ENCODE assay signal across 7 mouse cellular contexts in the genomic region with DNA sequence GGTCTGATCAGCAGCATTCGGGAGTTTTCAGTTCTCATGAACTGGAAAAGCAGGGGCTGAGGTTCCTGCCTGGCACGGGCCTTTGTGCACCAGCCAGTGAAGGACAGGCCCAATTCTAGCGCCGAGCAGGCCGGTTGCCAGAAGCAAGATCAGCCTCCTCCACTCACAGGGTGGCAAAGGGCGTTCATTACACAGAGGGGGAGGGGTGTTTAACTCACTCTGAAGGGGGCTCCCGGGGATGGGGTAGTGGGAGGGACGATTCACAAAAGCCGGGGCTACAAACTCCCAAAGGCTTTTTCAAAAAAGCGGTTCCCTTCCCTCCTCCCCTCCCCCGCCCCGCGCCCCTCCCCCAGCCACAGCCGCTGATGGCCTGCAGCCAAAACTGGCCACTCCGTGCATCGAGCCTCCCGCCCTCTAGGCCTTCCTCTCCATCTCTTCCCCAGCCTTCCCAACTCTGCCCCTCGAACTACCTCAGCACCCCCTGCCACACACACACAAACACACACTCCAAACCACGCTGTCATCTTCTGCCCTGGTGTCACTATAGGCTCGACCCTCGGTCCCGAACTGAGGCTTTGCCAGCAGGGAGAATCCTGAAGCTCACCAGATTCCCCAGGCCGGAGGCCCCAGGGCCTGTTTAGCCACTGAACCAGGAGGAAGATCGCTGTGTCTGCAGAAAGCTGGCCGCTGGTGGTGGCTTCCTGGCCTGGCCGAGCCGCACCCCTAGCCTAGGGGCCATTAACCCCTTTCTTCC. TPM values are rescaled to one million over a fixed set of nuclear protein-coding genes. Genes with fewer than 3 reads are reported as not detected.
DNase-seq lines count a peak whose midpoint lies in the region; ATAC-seq lines count a peak whose summit lies in the region.

No protein-coding gene starts in this region.

- H3K27ac ChIP-seq in heart, embryonic 12.5 days (ENCODE audit: poor library complexity, severe bottlenecking) = peak overlapping the region; percentile 68
- peak overlapping the region; percentile 18; the same call in 1 of the 2 replicates for H3K27ac ChIP-seq in kidney, embryonic 14.5 days (ENCODE audit: low read depth, low read length)
- H3K27ac ChIP-seq in liver, embryonic 16.5 days (ENCODE audit: low read length) = no peak overlapping the region
- H3K27ac ChIP-seq in neural tube, embryonic 15.5 days (replicated peaks) = peak overlapping the region; percentile 63

- H3K36me3 ChIP-seq in heart, embryonic 12.5 days = peaks cover 27% of the 10 kb centered on the region
- H3K36me3 ChIP-seq in kidney, embryonic 14.5 days (ENCODE audit: control insufficient read depth, insufficient read depth, low read length) = peaks cover 28% of the 10 kb centered on the region
- H3K36me3 ChIP-seq in liver, embryonic 16.5 days (ENCODE audit: control insufficient read depth, insufficient read depth) = peaks cover 13% of the 10 kb centered on the region
- peaks cover 22% of the 10 kb centered on the region for H3K36me3 ChIP-seq in neural tube, embryonic 15.5 days

- H3K4me3 ChIP-seq in heart, embryonic 12.5 days = peak overlapping the region; percentile 17
- H3K4me3 ChIP-seq in kidney, embryonic 14.5 days (ENCODE audit: low read length) = no peak overlapping the region
- no peak overlapping the region for H3K4me3 ChIP-seq in liver, embryonic 16.5 days (ENCODE audit: low read depth, low read length)
- H3K4me3 ChIP-seq in neural tube, embryonic 15.5 days (replicated peaks) = peak overlapping the region; percentile 8

- peak; percentile 87 for DNase-seq in adrenal gland, postnatal 10 days
- DNase-seq in cerebellum, adult 9-11 months = peak; percentile 57
- DNase-seq in spleen, postnatal 4 days (ENCODE audit: low spot score in 2 of 2) = no peak

- peak; percentile 33; the same call in 1 of the 2 replicates for ATAC-seq in heart, embryonic 12.5 days (ENCODE audit: insufficient number of reproducible peaks, low FRiP score)
- ATAC-seq in kidney, embryonic 14.5 days (ENCODE audit: low FRiP score, low TSS enrichment) = no peak
- ATAC-seq in liver, embryonic 16.5 days (ENCODE audit: low read depth) = peak; percentile 43
- ATAC-seq in neural tube, embryonic 15.5 days (ENCODE audit: low FRiP score) = peak; percentile 65

- WGBS in heart, embryonic 12.5 days = 5% methylated on average over 25 of the region's 27 CpGs
- WGBS in kidney, embryonic 14.5 days = 7% methylated on average over 24 of the region's 27 CpGs
- WGBS in liver, embryonic 16.5 days (ENCODE audit: insufficient replicate concordance) = 27% methylated on average over 25 of the region's 27 CpGs
- WGBS in neural tube, embryonic 15.5 days = 6% methylated on average over 23 of the region's 27 CpGs

- H3K27me3 ChIP-seq in heart, embryonic 12.5 days (replicated peaks) = peaks cover 48% of the 10 kb centered on the region
- H3K27me3 ChIP-seq in kidney, embryonic 14.5 days (ENCODE audit: control insufficient read depth, insufficient read depth, low read length) = peaks cover 25% of the 10 kb centered on the region
- no peaks in the 10 kb centered on the region for H3K27me3 ChIP-seq in liver, embryonic 16.5 days (ENCODE audit: control insufficient read depth, insufficient read depth, low read depth, low read length)
- H3K27me3 ChIP-seq in neural tube, embryonic 15.5 days (replicated peaks) = peaks cover 17% of the 10 kb centered on the region

- H3K4me2 ChIP-seq in heart, embryonic 12.5 days = peak overlapping the region; percentile 59
- H3K4me2 ChIP-seq in kidney, embryonic 14.5 days (replicated peaks; ENCODE audit: low read depth, low read length) = peak overlapping the region; percentile 3
- peak overlapping the region; percentile 17; the same call in 1 of the 2 replicates for H3K4me2 ChIP-seq in liver, embryonic 16.5 days (ENCODE audit: low read depth, low read length)
- H3K4me2 ChIP-seq in neural tube, embryonic 15.5 days = peak overlapping the region; percentile 45

- H3K4me1 ChIP-seq in heart, embryonic 12.5 days (replicated peaks) = peaks cover 54% of the 10 kb centered on the region
- peaks cover 38% of the 10 kb centered on the region for H3K4me1 ChIP-seq in kidney, embryonic 14.5 days (ENCODE audit: control insufficient read depth, insufficient read depth, low read length)
- peaks cover 36% of the 10 kb centered on the region for H3K4me1 ChIP-seq in liver, embryonic 16.5 days (ENCODE audit: control insufficient read depth, low read depth, low read length)
- peaks cover 63% of the 10 kb centered on the region for H3K4me1 ChIP-seq in neural tube, embryonic 15.5 days

- no peaks in the 10 kb centered on the region for H3K9me3 ChIP-seq in heart, embryonic 12.5 days (replicated peaks)
- H3K9me3 ChIP-seq in kidney, embryonic 14.5 days (ENCODE audit: control insufficient read depth, low read length) = no peaks in the 10 kb centered on the region
- H3K9me3 ChIP-seq in liver, embryonic 16.5 days (replicated peaks; ENCODE audit: control insufficient read depth, low read length) = no peaks in the 10 kb centered on the region
- H3K9me3 ChIP-seq in neural tube, embryonic 15.5 days (replicated peaks) = no peaks in the 10 kb centered on the region

- peak overlapping the region; percentile 64 for H3K9ac ChIP-seq in heart, embryonic 12.5 days
- H3K9ac ChIP-seq in kidney, embryonic 14.5 days (ENCODE audit: low read depth, low read length) = peak overlapping the region; percentile 35; the same call in 1 of the 2 replicates
- no peak overlapping the region for H3K9ac ChIP-seq in liver, embryonic 16.5 days (ENCODE audit: low read depth, low read length)
- peak overlapping the region; percentile 18; the same call in 1 of the 2 replicates for H3K9ac ChIP-seq in neural tube, embryonic 15.5 days (replicated peaks)

RNA-seq across cellular contexts. Expression of a gene that starts 7.2 kb away (rescaled TPM):
- 100 to 1,000 TPM in 1 of 2 experiments, 10 to 100 TPM in 1; 52.0 to 133 TPM for total RNA-seq in adrenal gland, postnatal 10 days (2021)
- polyA plus RNA-seq in heart, embryonic 12.5 days (2016; fragmentation: Nextera tagmentation; extraction: Ambion mirVana) = 13.2 and 14.9 TPM in 2 replicates
- polyA plus RNA-seq in kidney, embryonic 14.5 days (2014; fragmentation: Nextera tagmentation; extraction: Ambion mirVana) = 4.9 and 8.3 TPM in 2 replicates
- 2.5 and 2.9 TPM in 2 replicates for polyA plus RNA-seq in liver, embryonic 16.5 days (2015; fragmentation: Nextera tagmentation; extraction: Ambion mirVana)
- 20.2 and 24.2 TPM in 2 replicates for polyA plus RNA-seq in neural tube, embryonic 15.5 days (2015; fragmentation: Nextera tagmentation; extraction: Ambion mirVana)

RNA-seq across cellular contexts. Expression of a gene that starts 38.1 kb away (rescaled TPM):
- total RNA-seq in adrenal gland, postnatal 10 days (2021) = 10 to 100 TPM in 1 of 2 experiments, 1 to 10 TPM in 1; 8.8 to 12.3 TPM
- 7.3 and 8.8 TPM in 2 replicates for polyA plus RNA-seq in heart, embryonic 12.5 days (2016; fragmentation: Nextera tagmentation; extraction: Ambion mirVana)
- 7.8 and 10.9 TPM in 2 replicates for polyA plus RNA-seq in kidney, embryonic 14.5 days (2014; fragmentation: Nextera tagmentation; extraction: Ambion mirVana)
- polyA plus RNA-seq in liver, embryonic 16.5 days (2015; fragmentation: Nextera tagmentation; extraction: Ambion mirVana) = 3.0 and 3.1 TPM in 2 replicates
- polyA plus RNA-seq in neural tube, embryonic 15.5 days (2015; fragmentation: Nextera tagmentation; extraction: Ambion mirVana) = 7.2 and 7.3 TPM in 2 replicates

RNA-seq across cellular contexts. Expression of a gene that starts 56.1 kb away (rescaled TPM):
- 1 to 10 TPM; 6.7 to 7.9 TPM for total RNA-seq in adrenal gland, postnatal 10 days (2021)
- polyA plus RNA-seq in heart, embryonic 12.5 days (2016; fragmentation: Nextera tagmentation; extraction: Ambion mirVana) = 29.3 and 30.5 TPM in 2 replicates
- polyA plus RNA-seq in kidney, embryonic 14.5 days (2014; fragmentation: Nextera tagmentation; extraction: Ambion mirVana) = 19.9 and 38.2 TPM in 2 replicates
- 2.6 and 3.3 TPM in 2 replicates for polyA plus RNA-seq in liver, embryonic 16.5 days (2015; fragmentation: Nextera tagmentation; extraction: Ambion mirVana)
- 8.3 and 13.3 TPM in 2 replicates for polyA plus RNA-seq in neural tube, embryonic 15.5 days (2015; fragmentation: Nextera tagmentation; extraction: Ambion mirVana)

Comparison
In these comparisons a context has a peak if more than half of its experiments do, and no peak if none do; other contexts are left out.
1. DNase-seq: peak in adrenal gland, postnatal 10 days (single experiment) and cerebellum, adult 9-11 months (single experiment); none in spleen, postnatal 4 days (0 of 2).
2. H3K4me2 ChIP-seq: peak in every context shown above with its lines; median percentile 59 in heart, embryonic 12.5 days; 45 in neural tube, embryonic 15.5 days; 17 in liver, embryonic 16.5 days; 3 in kidney, embryonic 14.5 days.
3. H3K4me3 ChIP-seq: peak in heart, embryonic 12.5 days (single experiment) and neural tube, embryonic 15.5 days (single experiment); none in kidney, embryonic 14.5 days (single experiment) and liver, embryonic 16.5 days (single experiment).